Mouse (Mus musculus) intestine, embryonic 14.5 days (tissue): ENCODE measurements around the gene Ghr. TPM values are rescaled to one million over a fixed set of nuclear protein-coding genes. Genes with fewer than 3 reads are reported as not detected.

Experiments used
- ATAC-seq: fragments of 200-750 bp; cut with Nextera tagmentation; replicated peaks from 2 replicates; pipeline ENCODE4 v1.8.0; 2017; ENCODE audit warnings: low read depth, moderate number of reproducible peaks, moderate TSS enrichment, moderate library complexity; ENCODE audit not compliant: low FRiP score, low TSS enrichment
- DNase-seq: peaks from one replicate; pipeline ENCODE4 v3.0.0-alpha.2; 2018; ENCODE audit warnings: low spot score
- H3K27ac ChIP-seq: fragments of 300-500 bp; sonication (generic); 2 replicates; pipeline ENCODE4 v1.5.1; 2014; ENCODE audit warnings: low read depth, mild to moderate bottlenecking, control low read depth
- H3K27me3 ChIP-seq: fragments of 300-500 bp; sonication (generic); replicated peaks from 2 replicates; pipeline ENCODE4 v1.6.1; 2014; ENCODE audit warnings: low read length, control low read depth; ENCODE audit not compliant: control insufficient read depth, insufficient read depth
- H3K36me3 ChIP-seq: fragments of 300-500 bp; sonication (generic); 2 replicates; pipeline ENCODE4 v1.6.1; 2014; ENCODE audit warnings: low read length, control low read depth; ENCODE audit not compliant: control insufficient read depth, insufficient read depth
- H3K4me1 ChIP-seq: fragments of 300-500 bp; sonication (generic); replicated peaks from 2 replicates; pipeline ENCODE4 v1.6.1; 2014; ENCODE audit warnings: low read length, control low read depth, mixed read lengths; ENCODE audit not compliant: control insufficient read depth, insufficient read depth
- H3K4me2 ChIP-seq: fragments of 300-500 bp; sonication (generic); 2 replicates; pipeline ENCODE4 v1.6.1; 2014; ENCODE audit warnings: low read length
- H3K4me3 ChIP-seq: fragments of 300-500 bp; sonication (generic); 2 replicates; pipeline ENCODE4 v1.5.1; 2014; ENCODE audit warnings: low read depth, low read length, control low read depth, mixed read lengths
- H3K9ac ChIP-seq: fragments of 300-500 bp; sonication (generic); 2 replicates; pipeline ENCODE4 v1.6.1; 2014; ENCODE audit warnings: mild to moderate bottlenecking, low read length
- H3K9me3 ChIP-seq: fragments of 300-500 bp; sonication (generic); 2 replicates; pipeline ENCODE4 v1.6.1; 2016; ENCODE audit warnings: low read length, control low read depth; ENCODE audit not compliant: control insufficient read depth
- WGBS: fragments of 180-500 bp; shearing (Covaris S2); extraction: QIAGEN DNeasy Blood & Tissue Kit; methylation state at CpG from one replicate; pipeline ENCODE4 v1.1.7; 2014; 5-methylcytosine and 5-hydroxymethylcytosine counted together
- polyA plus RNA-seq: library from polyadenylated mRNA; unstranded; fragments of >200 nt; fragmentation: Nextera tagmentation; extraction: Ambion mirVana; gene quantifications from 2 replicates; pipeline ENCODE4 v1.2.1, GENCODE M21; 2014

Ghr gene
- polyA plus RNA-seq, 1 experiment from 2014 or later = 115 TPM

- WGBS = 68% methylated on average over 4 of the region's 4 CpGs
- no peak overlapping the region for H3K4me3 ChIP-seq
- ATAC-seq (no peak), DNase-seq (no peak)
- H3K9me3 ChIP-seq = no peaks in the 10 kb centered on the region
- H3K27me3 ChIP-seq = no peaks in the 10 kb centered on the region
- no peak overlapping the region for H3K9ac ChIP-seq
- H3K4me1 ChIP-seq = no peaks in the 10 kb centered on the region
- no peak overlapping the region for H3K27ac ChIP-seq
- H3K4me2 ChIP-seq = no peak overlapping the region
- no peaks in the 10 kb centered on the region for H3K36me3 ChIP-seq
Measured at GRCm38 (mm10) chr15:3300361-3301100, 282.8 kb downstream of the Ghr start.

- no peak overlapping the region for H3K4me2 ChIP-seq
- DNase-seq (no peak), ATAC-seq (no peak)
- H3K4me1 ChIP-seq = no peaks in the 10 kb centered on the region
- 80% methylated on average over 8 of the region's 8 CpGs for WGBS
- H3K9me3 ChIP-seq = no peaks in the 10 kb centered on the region
- H3K27ac ChIP-seq = no peak overlapping the region
- H3K27me3 ChIP-seq = no peaks in the 10 kb centered on the region
- H3K36me3 ChIP-seq = no peaks in the 10 kb centered on the region
- no peak overlapping the region for H3K9ac ChIP-seq
- no peak overlapping the region for H3K4me3 ChIP-seq
Measured at GRCm38 (mm10) chr15:3297615-3298014, 285.7 kb downstream of the Ghr start.

GRCm38 (mm10) chr15:3295986-3296385 lies 287.3 kb downstream of the Ghr start:
- no peak overlapping the region for H3K4me3 ChIP-seq
- H3K9ac ChIP-seq = no peak overlapping the region
- no peak overlapping the region for H3K4me2 ChIP-seq
- no peaks in the 10 kb centered on the region for H3K36me3 ChIP-seq
- no peaks in the 10 kb centered on the region for H3K9me3 ChIP-seq
- no peak for DNase-seq
- H3K27me3 ChIP-seq = no peaks in the 10 kb centered on the region
- no peaks in the 10 kb centered on the region for H3K4me1 ChIP-seq
- no peak overlapping the region for H3K27ac ChIP-seq
- ATAC-seq = no peak
- 78% methylated on average over 1 of the region's 1 CpGs for WGBS

GRCm38 (mm10) chr15:3293477-3293876 lies 289.8 kb downstream of the Ghr start:
- whole genome bisulfite sequencing = 48% methylated on average over 1 of the region's 1 CpGs

GRCm38 (mm10) chr15:3290435-3290834 lies 292.9 kb downstream of the Ghr start:
- Histone ChIP-seq H3K27me3 (no peaks in the 10 kb centered on the region), H3K36me3 (no peaks in the 10 kb centered on the region), H3K4me1 (no peaks in the 10 kb centered on the region), H3K9me3 (no peaks in the 10 kb centered on the region), H3K9ac (no peak overlapping the region), H3K4me3 (no peak overlapping the region), H3K27ac (no peak overlapping the region), H3K4me2 (no peak overlapping the region)
- ATAC-seq (no peak), DNase-seq (no peak)
- 89% methylated on average over 3 of the region's 3 CpGs for WGBS

More at GRCm38 (mm10) chr15:3293477-3293876, 289.8 kb downstream of the Ghr start:
- ATAC-seq = no peak
- H3K4me3 ChIP-seq = no peak overlapping the region
- no peak overlapping the region for H3K27ac ChIP-seq
- H3K4me2 ChIP-seq = no peak overlapping the region
- no peaks in the 10 kb centered on the region for H3K27me3 ChIP-seq
- no peaks in the 10 kb centered on the region for H3K9me3 ChIP-seq
- no peak overlapping the region for H3K9ac ChIP-seq
- DNase-seq = no peak
- H3K36me3 ChIP-seq = no peaks in the 10 kb centered on the region
- H3K4me1 ChIP-seq = no peaks in the 10 kb centered on the region

GRCm38 (mm10) chr15:3286032-3286431 lies 297.3 kb downstream of the Ghr start:
- DNase-seq = no peak
- Histone ChIP-seq H3K4me3 (no peak overlapping the region), H3K4me1 (no peaks in the 10 kb centered on the region), H3K27ac (no peak overlapping the region), H3K27me3 (no peaks in the 10 kb centered on the region), H3K4me2 (no peak overlapping the region), H3K9me3 (no peaks in the 10 kb centered on the region), H3K36me3 (no peaks in the 10 kb centered on the region), H3K9ac (no peak overlapping the region)
- ATAC-seq = no peak

GRCm38 (mm10) chr15:3281737-3282136 lies 301.6 kb downstream of the Ghr start:
- H3K9me3 ChIP-seq = no peaks in the 10 kb centered on the region
- H3K4me2 ChIP-seq = no peak overlapping the region
- ATAC-seq (no peak), DNase-seq (no peak)
- H3K4me1 ChIP-seq = no peaks in the 10 kb centered on the region
- H3K36me3 ChIP-seq = peaks cover 11% of the 10 kb centered on the region
- 96% methylated on average over 1 of the region's 1 CpGs for WGBS
- H3K27ac ChIP-seq = no peak overlapping the region
- H3K27me3 ChIP-seq = no peaks in the 10 kb centered on the region
- no peak overlapping the region for H3K4me3 ChIP-seq
- no peak overlapping the region for H3K9ac ChIP-seq

- Histone ChIP-seq H3K9ac (no peak overlapping the region), H3K27ac (no peak overlapping the region), H3K4me2 (no peak overlapping the region), H3K36me3 (peaks cover 11% of the 10 kb centered on the region), H3K27me3 (no peaks in the 10 kb centered on the region), H3K9me3 (no peaks in the 10 kb centered on the region), H3K4me1 (no peaks in the 10 kb centered on the region), H3K4me3 (no peak overlapping the region)
- ATAC-seq (no peak), DNase-seq (no peak)
Measured at GRCm38 (mm10) chr15:3281216-3281615, 302.1 kb downstream of the Ghr start.

- Histone ChIP-seq H3K4me1 (no peaks in the 10 kb centered on the region), H3K4me3 (no peak overlapping the region), H3K27me3 (no peaks in the 10 kb centered on the region), H3K4me2 (no peak overlapping the region), H3K36me3 (peaks cover 17% of the 10 kb centered on the region), H3K9me3 (no peaks in the 10 kb centered on the region), H3K9ac (no peak overlapping the region), H3K27ac (no peak overlapping the region)
- ATAC-seq = no peak
- DNase-seq = no peak
- WGBS = 81% methylated on average over 7 of the region's 7 CpGs
Measured at GRCm38 (mm10) chr15:3279242-3279641, 304.1 kb downstream of the Ghr start.
